Mouse (Mus musculus) liver, embryonic 15.5 days (tissue): Measurements from ENCODE around the gene Rpl28. TPM values are rescaled to one million over a fixed set of nuclear protein-coding genes. Genes with fewer than 3 reads are reported as not detected.
"Not testable (repeated sequence)": the region's sequence is repeated elsewhere in the genome, so short reads cannot be mapped to it uniquely, and the experiment has no call there.

ENCODE experiments used
- ATAC-seq: fragments of 200-750 bp; cut with Nextera tagmentation; 2 replicates; pipeline ENCODE4 v1.8.0; 2017; ENCODE audit warnings: moderate number of reproducible peaks, mild to moderate bottlenecking, moderate library complexity; ENCODE audit not compliant: insufficient read depth
- H3K27ac ChIP-seq: fragments of 300-500 bp; sonication (generic); replicated peaks from 2 replicates; pipeline ENCODE4 v1.5.1; 2015; ENCODE audit warnings: mild to moderate bottlenecking, inconsistent platforms
- H3K27me3 ChIP-seq: fragments of 300-500 bp; sonication (generic); 2 replicates; pipeline ENCODE4 v1.6.1; 2015; ENCODE audit warnings: mild to moderate bottlenecking, inconsistent platforms
- H3K36me3 ChIP-seq: fragments of 300-500 bp; sonication (generic); replicated peaks from 2 replicates; pipeline ENCODE4 v1.6.1; 2015; ENCODE audit warnings: moderate library complexity, mild to moderate bottlenecking, inconsistent platforms
- H3K4me1 ChIP-seq: fragments of 300-500 bp; sonication (generic); replicated peaks from 2 replicates; pipeline ENCODE4 v1.6.1; 2015; ENCODE audit warnings: inconsistent platforms
- H3K4me2 ChIP-seq: fragments of 300-500 bp; sonication (generic); 2 replicates; pipeline ENCODE4 v1.6.1; 2015; ENCODE audit warnings: moderate library complexity, mild to moderate bottlenecking, inconsistent platforms
- H3K4me3 ChIP-seq: fragments of 300-500 bp; sonication (generic); replicated peaks from 2 replicates; pipeline ENCODE4 v1.5.1; 2015; ENCODE audit warnings: mild to moderate bottlenecking, inconsistent platforms
- H3K9ac ChIP-seq: fragments of 300-500 bp; sonication (generic); 2 replicates; pipeline ENCODE4 v1.6.1; 2015; ENCODE audit warnings: moderate library complexity, mild to moderate bottlenecking, inconsistent platforms
- H3K9me3 ChIP-seq: fragments of 300-500 bp; sonication (generic); replicated peaks from 2 replicates; pipeline ENCODE4 v1.6.1; 2016; ENCODE audit warnings: inconsistent platforms
- WGBS: fragments of 180-500 bp; shearing (Covaris S2); methylation state at CpG from one replicate; pipeline ENCODE4 v1.1.7; 2015; ENCODE audit warnings: mixed read lengths; ENCODE audit not compliant: insufficient replicate concordance; 5-methylcytosine and 5-hydroxymethylcytosine counted together
- polyA plus RNA-seq: library from polyadenylated mRNA; unstranded; fragments of >200 nt; fragmentation: Nextera tagmentation; extraction: Ambion mirVana; gene quantifications from 2 replicates; pipeline ENCODE4 v1.2.1, GENCODE M21; 2015

Rpl28 gene
- polyA plus RNA-seq, 1 experiment from 2014 or later, result 169 TPM

GRCm38 (mm10) chr7:4788499-4789435 lies 3.9 kb upstream of the Rpl28 start:
- Histone ChIP-seq H3K36me3 (peaks cover 13% of the 10 kb centered on the region), H3K4me1 (peaks cover 52% of the 10 kb centered on the region), H3K27ac (peak overlapping the region; percentile 74), H3K27me3 (no peaks in the 10 kb centered on the region), H3K4me2 (peak overlapping the region; percentile 97), H3K9ac (peak overlapping the region; percentile 81), H3K9me3 (no peaks in the 10 kb centered on the region), H3K4me3 (peak overlapping the region; percentile 76)
- ATAC-seq, result peak; percentile 46
- WGBS, result 1% methylated on average over 64 of the region's 64 CpGs

GRCm38 (mm10) chr7:4789436-4789935 lies 3.2 kb upstream of the Rpl28 start, which contains the start of gene Tmem238:
Gene Tmem238, minus strand, starts transcription at chr7:4789656.
- ATAC-seq, result peak; percentile 39
- peak within 1 kb of the TSS; percentile 97 for H3K4me2 ChIP-seq
- H3K36me3 ChIP-seq, result peaks cover 20% of the 10 kb centered on the region
- H3K27ac ChIP-seq, result peak within 1 kb of the TSS; percentile 74
- H3K27me3 ChIP-seq, result no peaks in the 10 kb centered on the region
- peak within 1 kb of the TSS; percentile 76 for H3K4me3 ChIP-seq
- peak within 1 kb of the TSS; percentile 81 for H3K9ac ChIP-seq
- H3K9me3 ChIP-seq, result no peaks in the 10 kb centered on the region
- 7% methylated on average over 40 of the region's 40 CpGs for WGBS
- H3K4me1 ChIP-seq, result peaks cover 52% of the 10 kb centered on the region

- under 1% methylated on average over 31 of the region's 31 CpGs for WGBS
- ATAC-seq, result peak; percentile 6
- Histone ChIP-seq H3K4me3 (peak overlapping the region; percentile 96), H3K36me3 (peaks cover 46% of the 10 kb centered on the region), H3K4me1 (peaks cover 49% of the 10 kb centered on the region), H3K4me2 (peak overlapping the region; percentile 79), H3K9ac (peak overlapping the region; percentile 95), H3K27ac (peak overlapping the region; percentile 95)
- not testable (repeated sequence) for H3K9me3 ChIP-seq, H3K27me3 ChIP-seq
Measured at GRCm38 (mm10) chr7:4793248-4793647, 574 bp downstream of the Rpl28 start.

- peak overlapping the region; percentile 96 for H3K4me3 ChIP-seq
- peak overlapping the region; percentile 95 for H3K9ac ChIP-seq
- no peaks in the 10 kb centered on the region for H3K27me3 ChIP-seq
- 22% methylated on average over 4 of the region's 4 CpGs for WGBS
- H3K27ac ChIP-seq, result peak overlapping the region; percentile 95
- ATAC-seq, result no peak
- peaks cover 45% of the 10 kb centered on the region for H3K4me1 ChIP-seq
- H3K4me2 ChIP-seq, result peak overlapping the region; percentile 79
- H3K9me3 ChIP-seq, result no peaks in the 10 kb centered on the region
- peaks cover 46% of the 10 kb centered on the region for H3K36me3 ChIP-seq
Measured at GRCm38 (mm10) chr7:4793674-4794073, 1.0 kb downstream of the Rpl28 start.

GRCm38 (mm10) chr7:4794631-4795168 lies 2.0 kb downstream of the Rpl28 start:
- Histone ChIP-seq H3K36me3 (peaks cover 46% of the 10 kb centered on the region), H3K27me3 (no peaks in the 10 kb centered on the region), H3K4me2 (peak overlapping the region; percentile 79), H3K9me3 (no peaks in the 10 kb centered on the region), H3K4me1 (peaks cover 36% of the 10 kb centered on the region), H3K4me3 (peak overlapping the region; percentile 96), H3K9ac (peak overlapping the region; percentile 95), H3K27ac (peak overlapping the region; percentile 95)
- ATAC-seq, result no peak
- 46% methylated on average over 3 of the region's 3 CpGs for WGBS

- no peak overlapping the region for H3K4me3 ChIP-seq
- 66% methylated on average over 7 of the region's 7 CpGs for WGBS
- H3K9me3 ChIP-seq, result no peaks in the 10 kb centered on the region
- peaks cover 30% of the 10 kb centered on the region for H3K4me1 ChIP-seq
- no peaks in the 10 kb centered on the region for H3K27me3 ChIP-seq
- 0 out of 2 replicates have a peak overlapping the region, but pooled peaks have one; percentile 45 for H3K27ac ChIP-seq
- no peak overlapping the region for H3K9ac ChIP-seq
- ATAC-seq, result no peak
- no peak overlapping the region for H3K4me2 ChIP-seq
- peaks cover 46% of the 10 kb centered on the region for H3K36me3 ChIP-seq
Measured at GRCm38 (mm10) chr7:4795767-4796433, 3.2 kb downstream of the Rpl28 start.

- Histone ChIP-seq H3K36me3 (peaks cover 60% of the 10 kb centered on the region), H3K4me2 (no peak overlapping the region), H3K4me3 (no peak overlapping the region), H3K27me3 (no peaks in the 10 kb centered on the region), H3K4me1 (peaks cover 12% of the 10 kb centered on the region), H3K27ac (no peak overlapping the region), H3K9me3 (no peaks in the 10 kb centered on the region), H3K9ac (no peak overlapping the region)
- ATAC-seq, result no peak
Measured at GRCm38 (mm10) chr7:4802247-4802646, 9.6 kb downstream of the Rpl28 start.

GRCm38 (mm10) chr7:4806716-4807115 lies 14.0 kb downstream of the Rpl28 start:
- H3K9ac ChIP-seq, result 0 out of 2 replicates have a peak overlapping the region, but pooled peaks have one; percentile 30
- no peaks in the 10 kb centered on the region for H3K27me3 ChIP-seq
- H3K27ac ChIP-seq, result peak overlapping the region; percentile 86
- H3K4me2 ChIP-seq, result peak overlapping the region; percentile 36
- H3K4me3 ChIP-seq, result 0 out of 2 replicates have a peak overlapping the region, but pooled peaks have one; percentile 10
- peaks cover 87% of the 10 kb centered on the region for H3K36me3 ChIP-seq
- WGBS, result 43% methylated on average over 7 of the region's 7 CpGs
- peak; percentile 76 for ATAC-seq
- no peaks in the 10 kb centered on the region for H3K9me3 ChIP-seq
- peaks cover 47% of the 10 kb centered on the region for H3K4me1 ChIP-seq

GRCm38 (mm10) chr7:4811131-4811530 lies 18.5 kb downstream of the Rpl28 start:
- 13% methylated on average over 10 of the region's 10 CpGs for WGBS
- H3K4me2 ChIP-seq, result peak overlapping the region; percentile 88
- peak overlapping the region; percentile 98 for H3K4me3 ChIP-seq
- H3K4me1 ChIP-seq, result peaks cover 51% of the 10 kb centered on the region
- H3K9ac ChIP-seq, result peak overlapping the region; percentile 99
- peak overlapping the region; percentile 95 for H3K27ac ChIP-seq
- H3K36me3 ChIP-seq, result peaks cover 50% of the 10 kb centered on the region
- not testable (repeated sequence) for H3K27me3 ChIP-seq, ATAC-seq, H3K9me3 ChIP-seq

- Histone ChIP-seq H3K4me2 (peak overlapping the region; percentile 88), H3K36me3 (peaks cover 43% of the 10 kb centered on the region), H3K4me1 (peaks cover 45% of the 10 kb centered on the region), H3K9ac (peak overlapping the region; percentile 99), H3K9me3 (no peaks in the 10 kb centered on the region), H3K27ac (peak overlapping the region; percentile 95), H3K4me3 (peak overlapping the region; percentile 98), H3K27me3 (no peaks in the 10 kb centered on the region)
- under 1% methylated on average over 36 of the region's 36 CpGs for WGBS
- ATAC-seq, result peak; percentile 8
Measured at GRCm38 (mm10) chr7:4811842-4812302, 19.2 kb downstream of the Rpl28 start.
